Mouse (Mus musculus): ENCODE data around the gene 2210407C18Rik.

GRCm38 (mm10) chr11:58602800-58603560 is 12.9 kb downstream of the 2210407C18Rik start:
- no peak for TF ChIP-seq CTCF (IDR thresholded peaks at IDR 0.05; ENCODE audit: low read depth)
- no peak for TF ChIP-seq EP300 (IDR thresholded peaks at IDR 0.05; ENCODE audit: low read depth)

All from liver, embryonic 14.5 days (tissue).